Mouse (Mus musculus) left cerebral cortex, adult 11 months (tissue): ENCODE results near the gene Osbpl5.
A peak's percentile ranks its signal among the peaks of the same experiment; 100 is the strongest.

Experiments used
- DNase-seq: peaks from one replicate; pipeline ENCODE4 v3.0.0; 2022; ENCODE audit warnings: low spot score

Osbpl5 gene

GRCm38 (mm10) chr7:143755357-143756124, 1.2 kb downstream of the Osbpl5 start:
- no peak for DNase-seq

- DNase-seq = no peak
These were observed 2.6 kb downstream of the Osbpl5 start for GRCm38 (mm10) chr7:143753990-143754715.

- DNase-seq = no peak
These were observed 4.2 kb downstream of the Osbpl5 start for GRCm38 (mm10) chr7:143752606-143753005.

GRCm38 (mm10) chr7:143752056-143752455, 4.7 kb downstream of the Osbpl5 start:
- no peak for DNase-seq

GRCm38 (mm10) chr7:143751380-143751779, 5.4 kb downstream of the Osbpl5 start:
- DNase-seq = no peak

- DNase-seq = no peak
These were observed 7.7 kb downstream of the Osbpl5 start for GRCm38 (mm10) chr7:143749045-143749444.

GRCm38 (mm10) chr7:143748041-143748868, 8.5 kb downstream of the Osbpl5 start:
- peak; percentile 72 for DNase-seq

GRCm38 (mm10) chr7:143740653-143741052, 16.1 kb downstream of the Osbpl5 start:
- DNase-seq = no peak

GRCm38 (mm10) chr7:143739511-143740461, 17.0 kb downstream of the Osbpl5 start:
- DNase-seq = no peak

- DNase-seq = no peak
These were observed 18.2 kb downstream of the Osbpl5 start for GRCm38 (mm10) chr7:143738601-143739006.

GRCm38 (mm10) chr7:143738194-143738593, 18.6 kb downstream of the Osbpl5 start:
- no peak for DNase-seq

- no peak for DNase-seq
These were observed 23.0 kb downstream of the Osbpl5 start for GRCm38 (mm10) chr7:143733746-143734145.

GRCm38 (mm10) chr7:143729886-143730285, 26.9 kb downstream of the Osbpl5 start:
- DNase-seq = no peak

GRCm38 (mm10) chr7:143726396-143726795, 30.4 kb downstream of the Osbpl5 start:
- no peak for DNase-seq

- no peak for DNase-seq
These were observed 32.9 kb downstream of the Osbpl5 start for GRCm38 (mm10) chr7:143723841-143724240.

- no peak for DNase-seq
These were observed 34.1 kb downstream of the Osbpl5 start for GRCm38 (mm10) chr7:143722646-143723045.

- no peak for DNase-seq
These were observed 39.0 kb downstream of the Osbpl5 start for GRCm38 (mm10) chr7:143717811-143718210.

- no peak for DNase-seq
These were observed 43.4 kb downstream of the Osbpl5 start for GRCm38 (mm10) chr7:143713421-143713820.

- no peak for DNase-seq
These were observed 43.9 kb downstream of the Osbpl5 start for GRCm38 (mm10) chr7:143712771-143713348.

GRCm38 (mm10) chr7:143712023-143712422, 44.8 kb downstream of the Osbpl5 start:
- DNase-seq = no peak

GRCm38 (mm10) chr7:143711381-143711780, 45.4 kb downstream of the Osbpl5 start:
- no peak for DNase-seq
